Mouse (Mus musculus) midbrain, embryonic 16.5 days (tissue): ENCODE measurements around the gene Sowahc. TPM values are rescaled to one million over a fixed set of nuclear protein-coding genes. Genes with fewer than 3 reads are reported as not detected.

Experiments used
- polyA plus RNA-seq: library from polyadenylated mRNA; unstranded; fragments of >200 nt; fragmentation: Nextera tagmentation; extraction: Ambion mirVana; gene quantifications from 2 replicates; pipeline ENCODE4 v1.2.1, GENCODE M21; 2015

Sowahc gene
- polyA plus RNA-seq, 1 experiment from 2014 or later = 23.8 TPM

Other genes starting within 250 kb of the Sowahc start
- 10.4 and 13.3 TPM in 2 replicates for gene Sept10, start 106 bp upstream of the Sowahc start, polyA plus RNA-seq
- 29.7 and 32.2 TPM in 2 replicates for gene P4ha1, start 101.3 kb downstream of the Sowahc start, polyA plus RNA-seq
- 4.5 TPM in 1 of 2 replicates, not detected in the other for gene Gm10273, start 173.7 kb downstream of the Sowahc start, polyA plus RNA-seq
- gene Pla2g12b, start 181.7 kb downstream of the Sowahc start, polyA plus RNA-seq = not detected in 2 replicates
- gene Oit3, start 219.8 kb downstream of the Sowahc start, polyA plus RNA-seq = 0.22 TPM in 1 of 2 replicates, not detected in the other